Mouse (Mus musculus) frontal cortex, adult (tissue): ENCODE measurements around the gene Anks6.
"Not testable (repeated sequence)": the region's sequence is repeated elsewhere in the genome, so short reads cannot be mapped to it uniquely, and the experiment has no call there.

Source experiments
- ATAC-seq: cut with Nextera tagmentation; 2 replicates; pipeline ENCODE4 v1.9.2; 2017; ENCODE audit warnings: mild to moderate bottlenecking, moderate library complexity, mixed read lengths; ENCODE audit not compliant: low TSS enrichment

Anks6 gene

GRCm38 (mm10) chr4:47056791-47057509 lies at the start of gene Anks6:
TSS of gene Anks6 (minus strand) at chr4:47057427.
- peak; percentile 84 for ATAC-seq

- ATAC-seq = no peak
Measured at GRCm38 (mm10) chr4:47103561-47103960, 46.3 kb upstream of the Anks6 start.

- ATAC-seq = no peak
Measured at GRCm38 (mm10) chr4:47093647-47094046, 36.4 kb upstream of the Anks6 start.

DNA sequence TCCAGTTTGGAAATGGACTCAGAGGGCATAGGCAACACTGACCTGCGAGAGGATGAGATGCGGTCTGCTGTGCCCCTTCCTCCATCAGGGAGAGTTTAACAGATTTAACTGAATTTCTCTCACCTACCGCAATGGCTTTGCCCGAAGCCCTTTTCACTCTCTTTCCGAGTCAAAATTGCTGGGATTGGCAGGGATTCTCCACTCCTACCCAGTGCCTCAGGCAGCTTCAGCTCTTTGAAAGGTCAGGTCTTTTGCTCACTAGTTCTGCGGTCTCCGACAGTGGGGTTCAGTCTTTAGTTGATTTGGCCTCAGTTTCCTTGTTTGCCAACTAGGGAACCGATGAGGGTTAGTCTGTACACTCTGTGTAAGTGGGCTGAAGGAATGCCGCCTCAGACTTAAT lies 35.9 kb upstream of the Anks6 start:
- ATAC-seq = no peak

- peak; percentile 33 for ATAC-seq
Measured at GRCm38 (mm10) chr4:47092387-47093021, 35.3 kb upstream of the Anks6 start.

DNA sequence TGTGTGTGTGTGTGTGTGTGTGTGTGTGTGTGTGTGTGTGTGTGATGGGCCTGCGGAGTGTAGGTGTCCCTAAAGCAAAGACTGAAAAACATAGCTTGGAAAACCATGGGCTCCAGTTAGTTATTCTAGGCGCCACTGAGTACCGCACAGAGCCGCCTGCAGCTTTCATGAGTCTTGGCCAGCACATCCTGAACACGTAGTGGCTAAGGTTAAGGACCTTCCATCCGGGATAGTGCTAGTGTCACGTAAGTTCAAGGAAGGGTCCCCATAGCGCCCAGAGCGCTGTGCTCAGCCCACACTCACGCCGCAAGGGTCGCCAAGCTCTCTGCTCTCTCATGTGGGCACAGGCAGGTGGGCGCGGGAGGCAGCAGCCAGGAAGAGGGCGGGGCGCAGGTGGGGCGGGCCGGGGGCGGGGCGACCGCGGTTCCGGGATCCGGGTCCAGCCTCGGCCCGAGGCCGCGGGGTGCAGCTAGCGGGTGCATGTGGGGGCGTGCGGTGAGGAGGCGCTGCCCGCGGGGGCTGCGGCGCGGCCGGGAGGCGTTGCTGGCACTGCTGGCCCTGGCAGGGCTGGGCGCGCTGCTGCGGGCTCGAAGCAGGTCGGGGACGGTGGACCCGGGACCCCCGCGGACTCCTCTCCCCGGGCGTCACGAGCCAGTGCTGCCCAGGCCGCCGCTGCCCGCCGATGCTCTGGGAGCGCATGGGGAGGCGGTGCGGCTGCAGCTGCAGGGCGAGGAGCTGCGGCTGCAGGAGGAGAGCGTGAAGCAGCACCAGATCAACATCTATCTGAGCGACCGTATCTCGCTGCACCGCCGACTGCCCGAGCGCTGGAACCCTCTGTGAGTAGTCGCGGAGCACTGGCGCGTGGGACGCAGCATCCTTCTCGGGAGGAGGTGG lies 34.5 kb upstream of the Anks6 start, which contains the start of gene Galnt12:
Gene Galnt12 (plus strand): TSS at position 417 of the 894 bp plus-strand sequence.
- ATAC-seq = peak; percentile 86

- no peak for ATAC-seq
Measured at GRCm38 (mm10) chr4:47088671-47089070, 31.4 kb upstream of the Anks6 start.

DNA sequence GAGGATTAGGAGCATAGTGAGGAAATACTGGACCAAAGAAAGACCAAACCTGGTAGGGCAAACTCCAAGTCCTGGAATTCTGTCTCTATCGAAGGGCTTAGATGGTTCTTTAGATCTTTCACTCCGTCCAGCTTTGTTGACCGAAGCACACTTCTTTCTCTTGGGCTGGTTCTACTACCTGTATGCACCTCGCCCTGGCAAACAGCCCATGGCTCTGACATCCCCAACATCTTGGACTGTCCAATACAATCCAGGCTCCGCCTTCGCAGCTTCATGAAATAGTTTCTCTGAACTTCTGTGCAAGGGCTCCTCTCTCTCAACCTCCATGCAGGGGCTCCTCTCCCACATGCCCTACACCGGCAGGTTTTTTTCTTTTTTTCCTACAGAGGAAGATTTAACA lies 26.6 kb upstream of the Anks6 start:
- ATAC-seq = no peak

- no peak for ATAC-seq
Measured at GRCm38 (mm10) chr4:47080647-47081010, 23.4 kb upstream of the Anks6 start.

- ATAC-seq = no peak
Measured at GRCm38 (mm10) chr4:47079997-47080646, 22.9 kb upstream of the Anks6 start.

DNA sequence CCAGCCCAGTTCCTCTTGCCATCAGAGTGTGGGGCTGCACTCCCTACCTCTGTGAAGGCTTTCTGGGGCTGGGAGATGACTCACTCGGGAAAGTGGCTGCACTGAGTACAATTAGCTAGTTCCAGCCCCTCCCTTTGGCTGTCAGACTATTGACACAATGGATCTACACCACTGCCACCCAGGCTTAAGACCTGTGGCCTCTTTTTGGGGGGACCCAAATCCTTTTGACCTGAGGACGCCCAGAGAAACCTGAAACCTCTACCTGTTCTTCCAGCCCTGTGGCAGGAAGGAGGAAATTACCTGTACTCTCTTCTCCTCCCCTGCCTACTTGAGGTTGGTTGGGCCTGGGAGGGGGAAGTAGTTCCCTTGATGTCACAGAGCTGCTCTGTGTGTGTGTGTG lies 17.8 kb upstream of the Anks6 start:
- peak; percentile 92 for ATAC-seq

- no peak for ATAC-seq
Measured at GRCm38 (mm10) chr4:47060900-47061299, 3.7 kb upstream of the Anks6 start.

GRCm38 (mm10) chr4:47057510-47058325 lies 491 bp upstream of the Anks6 start:
- ATAC-seq = peak; percentile 11; the same call in 1 of the 2 replicates

DNA sequence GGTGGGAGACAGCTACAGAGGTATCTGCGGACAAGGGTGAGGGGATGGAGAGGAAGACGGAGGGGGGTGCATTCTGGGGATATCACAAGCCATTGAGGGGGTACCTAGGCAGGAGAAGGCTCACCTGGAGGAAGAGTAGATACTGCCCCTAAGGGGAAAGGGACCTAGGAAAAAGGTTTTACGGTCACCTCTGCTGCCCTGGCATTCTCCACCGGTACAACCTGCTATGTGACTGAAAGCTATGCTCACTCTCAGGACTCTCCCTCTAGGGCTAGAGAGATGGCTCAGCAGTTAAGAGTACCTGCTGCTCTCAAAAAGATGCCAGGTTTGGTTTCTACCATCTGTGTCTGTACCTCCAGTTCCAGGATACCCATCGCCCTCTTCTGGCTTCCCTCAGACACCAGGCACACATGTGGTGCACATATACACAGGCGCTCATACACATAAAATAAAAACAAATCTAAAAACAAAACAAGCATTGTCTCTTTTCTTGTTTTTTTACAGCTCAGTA lies 1.6 kb downstream of the Anks6 start:
- ATAC-seq = no peak

GRCm38 (mm10) chr4:47055170-47055569 lies 2.1 kb downstream of the Anks6 start:
- not testable (repeated sequence) for ATAC-seq

DNA sequence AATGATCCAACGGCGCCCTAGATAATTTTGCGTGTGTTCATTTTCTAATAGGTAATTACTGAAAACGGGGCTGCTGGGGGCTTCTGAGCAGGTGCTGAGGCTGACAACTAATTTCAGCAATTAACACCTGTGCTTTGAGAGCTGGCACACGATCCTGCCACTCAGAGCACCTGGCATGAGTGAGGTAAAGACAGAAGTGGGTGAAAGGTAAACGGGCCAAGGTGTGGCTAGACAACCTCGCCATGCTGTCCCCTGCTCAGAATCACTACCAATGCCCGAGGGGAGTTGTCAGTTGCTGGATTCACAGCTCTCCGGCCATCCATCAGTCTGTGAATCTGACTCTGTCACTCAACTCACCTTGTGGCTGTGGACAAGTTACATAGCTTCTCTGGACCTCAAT lies 5.3 kb downstream of the Anks6 start:
- ATAC-seq = no peak

GRCm38 (mm10) chr4:47050642-47051381 lies 6.4 kb downstream of the Anks6 start:
- peak; percentile 20; the same call in 1 of the 2 replicates for ATAC-seq

DNA sequence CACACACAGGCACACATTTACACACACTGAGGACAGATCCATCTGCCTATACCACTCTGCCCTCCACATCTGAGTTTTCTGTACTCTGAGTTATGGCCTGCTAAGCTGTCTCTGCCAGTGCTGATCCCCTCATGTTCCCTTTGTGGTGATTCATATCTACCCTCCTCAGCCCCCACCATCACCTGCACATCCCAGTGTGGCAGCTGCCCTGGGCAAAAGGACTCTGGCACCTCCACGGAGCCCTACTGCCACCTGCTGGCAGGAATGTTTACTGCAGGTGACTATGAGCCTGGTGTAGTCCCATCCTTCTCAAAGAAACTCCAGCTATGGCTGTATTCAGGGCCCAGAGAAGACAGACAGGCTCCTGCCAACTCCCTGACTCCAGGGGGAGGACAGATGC lies 7.1 kb downstream of the Anks6 start:
- peak; percentile 76 for ATAC-seq

DNA sequence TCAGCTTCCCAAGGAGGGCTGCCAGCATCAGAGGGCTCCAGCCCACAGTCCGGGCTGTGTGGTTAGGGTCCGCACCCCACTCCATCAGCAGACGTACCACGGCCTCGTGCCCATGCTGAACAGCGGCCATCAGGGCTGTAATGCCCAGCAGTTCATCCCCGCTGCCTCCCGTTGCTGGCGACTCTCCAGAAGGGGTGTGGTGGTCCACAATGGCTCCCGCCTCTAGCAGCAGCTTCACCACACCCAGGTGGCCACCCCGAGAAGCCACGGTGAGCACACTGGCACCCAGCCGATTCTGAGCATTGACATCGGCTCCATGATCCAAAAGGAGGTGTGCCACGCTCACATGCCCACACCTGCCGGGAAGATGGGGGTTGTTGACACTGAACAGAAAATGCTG lies 8.0 kb downstream of the Anks6 start:
- no peak for ATAC-seq

DNA sequence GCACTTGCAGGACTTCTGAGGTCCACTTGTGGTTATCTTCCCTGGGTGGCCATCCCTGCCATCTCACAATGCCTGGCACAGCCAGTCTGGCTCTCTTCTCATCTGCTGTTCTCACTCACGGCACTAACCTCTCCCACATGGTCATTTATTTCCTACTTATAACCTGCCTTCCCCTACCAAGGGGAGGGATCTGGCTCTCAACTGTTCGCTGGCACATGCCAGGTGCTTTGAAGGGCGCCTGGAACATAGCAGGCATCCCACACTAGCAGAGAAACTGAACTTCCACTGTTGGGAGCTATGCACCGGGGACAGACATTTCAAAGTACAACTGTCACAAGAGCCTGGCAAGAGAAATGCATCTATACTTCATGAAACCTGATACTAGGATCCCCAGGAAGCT lies 9.5 kb downstream of the Anks6 start:
- no peak for ATAC-seq
